Mouse (Mus musculus) CH12.LX (cell line): ENCODE data around the gene Slc22a17. TPM values are rescaled to one million over a fixed set of nuclear protein-coding genes. Genes with fewer than 3 reads are reported as not detected.
A peak's percentile ranks its signal among the peaks of the same experiment; 100 is the strongest.

Source experiments
- DNase-seq: peaks from one replicate; pipeline ENCODE4 v3.0.0-alpha.2; 2013; ENCODE audit errors: extremely low read depth
- H3K27ac ChIP-seq: 2 replicates; pipeline ENCODE4 v1.5.1; 2012; ENCODE audit warnings: low read depth, mild to moderate bottlenecking, control low read depth, moderate library complexity; ENCODE audit not compliant: insufficient read depth
- H3K27me3 ChIP-seq: replicated peaks from 2 replicates; pipeline ENCODE3; 2012; ENCODE audit warnings: inconsistent platforms
- H3K36me3 ChIP-seq, 2 experiments: replicated peaks in 1 of 2; 2 replicates each; pipeline versions ENCODE3 to v1.6.1; 2012; ENCODE audit warnings: inconsistent platforms in 1 of 2, low read length in 1 of 2, mild to moderate bottlenecking in 1 of 2, mixed read lengths in 1 of 2, moderate library complexity in 1 of 2; ENCODE audit not compliant: control insufficient read depth in 1 of 2, insufficient read depth in 1 of 2
- H3K4me1 ChIP-seq, 2 experiments: 2 replicates each; pipeline ENCODE4 v1.6.1; 2012; ENCODE audit warnings: inconsistent platforms in 1 of 2, moderate library complexity in 1 of 2; ENCODE audit not compliant: insufficient read depth in 2 of 2, control insufficient read depth in 1 of 2
- H3K4me2 ChIP-seq: 2 replicates; pipeline ENCODE4 v1.6.1; 2012; ENCODE audit warnings: low read depth, mild to moderate bottlenecking, control low read depth; ENCODE audit not compliant: poor library complexity, insufficient read depth, severe bottlenecking
- H3K4me3 ChIP-seq, 3 experiments: fragments of 150-350 bp in 1 of 3; sonication (generic) in 1 of 3; replicated peaks in 1 of 3; 2 replicates each; pipeline versions ENCODE3 to v1.5.1; 2011 to 2012; ENCODE audit warnings: low read depth in 2 of 3, low read length in 2 of 3, mild to moderate bottlenecking in 2 of 3, moderate library complexity in 2 of 3, control low read depth in 1 of 3, improper control_type of control experiment in 1 of 3, inconsistent platforms in 1 of 3, mixed read lengths in 1 of 3; ENCODE audit not compliant: poor library complexity in 1 of 3
- H3K79me2 ChIP-seq: replicated peaks from 2 replicates; pipeline ENCODE4 v1.6.1; 2012; ENCODE audit warnings: mild to moderate bottlenecking, moderate library complexity; ENCODE audit not compliant: control insufficient read depth, poor library complexity, insufficient read depth, severe bottlenecking; ENCODE audit errors: extremely low read depth
- H3K9ac ChIP-seq: 2 replicates; pipeline ENCODE4 v1.6.1; 2012; ENCODE audit warnings: low read depth, mild to moderate bottlenecking, control low read depth, moderate library complexity; ENCODE audit not compliant: insufficient read depth
- H3K9me3 ChIP-seq: replicated peaks from 2 replicates; pipeline ENCODE3; 2012; ENCODE audit warnings: low read length, inconsistent platforms, mixed read lengths
- CHD2 ChIP-seq: IDR thresholded peaks from 2 replicates; pipeline ENCODE4 v1.6.1; 2011; ENCODE audit warnings: low read length, improper control_type of control experiment
- CTCF ChIP-seq, 2 experiments: IDR thresholded peaks in 1 of 2; conservative IDR thresholded peaks in 1 of 2; 2 replicates each; pipeline ENCODE4 v1.5.1; 2011 to 2012; ENCODE audit warnings: low read depth in 2 of 2, low read length in 2 of 2, improper control_type of control experiment in 1 of 2, inconsistent platforms in 1 of 2, mild to moderate bottlenecking in 1 of 2, moderate library complexity in 1 of 2
- ELF1 ChIP-seq: IDR thresholded peaks from 2 replicates; pipeline ENCODE4 v1.6.1; 2014; ENCODE audit warnings: low read depth, mild to moderate bottlenecking, inconsistent platforms, low read length, improper control_type of control experiment
- HCFC1 ChIP-seq: IDR thresholded peaks from 2 replicates; pipeline ENCODE4 v1.6.1; 2012; ENCODE audit warnings: low read depth, mild to moderate bottlenecking, inconsistent platforms, low read length, improper control_type of control experiment
- IRF4 ChIP-seq: IDR thresholded peaks from 2 replicates; pipeline ENCODE4 v1.6.1; 2014; ENCODE audit warnings: low read depth, mild to moderate bottlenecking, inconsistent platforms, low read length, improper control_type of control experiment
- JUN ChIP-seq: IDR thresholded peaks from 2 replicates; pipeline ENCODE4 v1.6.1; 2011; ENCODE audit warnings: low read depth, mild to moderate bottlenecking, low read length, improper control_type of control experiment, moderate library complexity; ENCODE audit not compliant: insufficient read depth
- JUND ChIP-seq: conservative IDR thresholded peaks from 2 replicates; pipeline ENCODE4 v1.6.1; 2011; ENCODE audit warnings: low read depth, low read length, improper control_type of control experiment
- KAT2A ChIP-seq: IDR thresholded peaks from 2 replicates; pipeline ENCODE4 v1.6.1; 2012; ENCODE audit warnings: low read length, improper control_type of control experiment, inconsistent platforms; ENCODE audit not compliant: insufficient replicate concordance
- MXI1 ChIP-seq: IDR thresholded peaks from 2 replicates; pipeline ENCODE4 v1.6.1; 2011; ENCODE audit warnings: mild to moderate bottlenecking, low read depth, low read length, improper control_type of control experiment
- SIN3A ChIP-seq: IDR thresholded peaks from 2 replicates; pipeline ENCODE4 v1.6.1; 2012; ENCODE audit warnings: low read length, improper control_type of control experiment, inconsistent platforms
- TBP ChIP-seq: conservative IDR thresholded peaks from 2 replicates; pipeline ENCODE4 v1.6.1; 2011; ENCODE audit warnings: low read depth, low read length, improper control_type of control experiment
- TCF12 ChIP-seq: IDR thresholded peaks from 2 replicates; pipeline ENCODE4 v1.6.1; 2014; ENCODE audit warnings: low read depth, mild to moderate bottlenecking, inconsistent platforms, low read length, improper control_type of control experiment
- ZKSCAN1 ChIP-seq: IDR thresholded peaks from 2 replicates; pipeline ENCODE4 v1.6.1; 2012; ENCODE audit warnings: low read depth, inconsistent platforms, low read length, improper control_type of control experiment, borderline replicate concordance
- ZMIZ1 ChIP-seq: IDR thresholded peaks from 2 replicates; pipeline ENCODE4 v1.6.1; 2012; ENCODE audit warnings: low read depth, mild to moderate bottlenecking, inconsistent platforms, low read length, improper control_type of control experiment
- dilution Hi-C: fragments of 300-500 bp; cut with MboI; formaldehyde crosslinking; loops from 2 replicates; pipeline ENCODE4 v1.14.3; 2020; ENCODE audit warnings: low sequenced_read_pairs; ENCODE audit not compliant: extremely low pct_unique_long_range_greater_than_20kb, extremely low pct_ligation_motif_present
- in situ Hi-C: fragments of 300-500 bp; cut with MboI; formaldehyde crosslinking; loops from 3 replicates; pipeline ENCODE4 v1.14.3; 2019; ENCODE audit warnings: low sequenced_read_pairs, low pct_ligation_motif_present, low pct_unique_long_range_greater_than_20kb, mixed read lengths
- polyA plus RNA-seq: library from polyadenylated mRNA; unstranded; fragments of >175 nt; gene quantifications from 2 replicates; pipeline ENCODE4 v1.2.1, GENCODE M21; 2012; ENCODE audit warnings: low read depth; ENCODE audit not compliant: insufficient read length
- total RNA-seq, 2 experiments: library from RNA; depleted of rRNA; stranded (reverse); fragments of 300-350 nt in 1 of 2; fragments of >200 nt in 1 of 2; gene quantifications; 2 replicates each; pipeline ENCODE4 v1.2.3; 2012 to 2014

Gene Slc22a17
- total and polyA plus RNA-seq, 3 experiments, result 0.04 to 1.1 (median 0.34) TPM

DNA sequence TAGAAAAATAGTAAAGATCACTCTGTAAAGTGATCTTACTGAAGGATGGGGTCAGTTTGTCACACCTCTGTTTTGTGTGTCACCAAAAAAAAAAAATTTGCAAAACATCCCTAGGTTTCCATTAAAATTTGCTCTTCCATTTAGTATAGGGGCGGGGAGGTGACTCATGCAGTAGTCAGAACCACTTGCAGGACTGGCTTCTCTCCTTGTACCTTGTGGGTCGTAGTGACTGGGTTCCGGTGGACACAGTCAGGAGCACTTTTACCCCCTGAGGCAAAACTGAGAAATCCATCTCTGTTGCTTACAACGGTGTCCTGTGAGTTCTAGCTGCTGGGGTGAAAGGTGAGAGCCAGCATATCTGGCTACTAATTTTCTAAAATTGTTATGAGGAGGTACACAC, 9.3 kb downstream of the Slc22a17 start:
- in situ Hi-C loops, result loop anchor here (5.0 kb wide), 2 partner anchors 34 to 109 kb away; partner anchors contain the start of gene Cmtm5

DNA sequence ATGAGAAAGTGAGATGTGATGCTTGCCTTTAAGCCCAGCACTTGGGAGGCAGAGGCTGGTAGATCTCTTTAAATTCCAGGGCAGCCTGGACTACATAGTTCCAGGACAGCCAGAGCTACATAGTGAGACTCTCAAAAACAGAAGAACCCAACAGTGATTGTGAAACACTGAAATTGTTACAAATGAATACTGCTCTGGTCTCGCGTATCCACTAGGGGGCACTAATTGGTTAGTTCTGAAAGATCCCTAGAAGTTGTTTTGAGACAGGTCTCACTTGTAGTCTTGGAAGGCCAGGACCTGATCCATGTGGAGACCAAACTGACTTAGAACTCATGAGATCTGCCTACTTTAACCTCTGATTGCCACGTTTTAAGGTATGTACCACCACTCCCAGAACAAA, 12.5 kb downstream of the Slc22a17 start:
- Histone ChIP-seq H3K4me1 (peaks cover 0 to 33% of the 10 kb centered on the region in 2 experiments; a peak in 2 of 4 replicates), H3K4me2 (no peak overlapping the region), H3K27me3 (no peaks in the 10 kb centered on the region), H3K4me3 (no peak overlapping the region), H3K9me3 (no peaks in the 10 kb centered on the region), H3K27ac (no peak overlapping the region), H3K9ac (no peak overlapping the region), H3K79me2 (peaks cover 11% of the 10 kb centered on the region), H3K36me3 (peaks cover 26 to 40% of the 10 kb centered on the region in 2 experiments)
- peak; percentile 82 for DNase-seq
- in situ Hi-C loops, result loop anchor here (5.0 kb wide), 2 partner anchors 37 to 112 kb away; partner anchors contain the start of gene Cmtm5
- dilution Hi-C loops, result no loop called here
- no peak for TF ChIP-seq JUND
- peak in 1 of 2 experiments; percentile 81; a peak in 2 of 4 replicates for TF ChIP-seq CTCF (conservative IDR thresholded peaks at IDR 0.05 in 1 of 2, IDR thresholded peaks at IDR 0.05 in 1 of 2; ENCODE audit: low read depth in 2 of 2, low read length in 2 of 2)

More for the DNA sequence above, 9.3 kb downstream of the Slc22a17 start:
- Histone ChIP-seq H3K4me2 (no peak overlapping the region), H3K4me1 (peaks cover 0 to 10% of the 10 kb centered on the region in 2 experiments; a peak in 2 of 4 replicates), H3K9ac (no peak overlapping the region), H3K79me2 (no peaks in the 10 kb centered on the region), H3K27me3 (peaks cover 2% of the 10 kb centered on the region), H3K9me3 (no peaks in the 10 kb centered on the region), H3K4me3 (no peak overlapping the region), H3K36me3 (peaks cover 0 to 9% of the 10 kb centered on the region in 2 experiments), H3K27ac (no peak overlapping the region)
- dilution Hi-C loops, result no loop called here
- no peak for DNase-seq
- TF ChIP-seq ELF1, result no peak

DNA sequence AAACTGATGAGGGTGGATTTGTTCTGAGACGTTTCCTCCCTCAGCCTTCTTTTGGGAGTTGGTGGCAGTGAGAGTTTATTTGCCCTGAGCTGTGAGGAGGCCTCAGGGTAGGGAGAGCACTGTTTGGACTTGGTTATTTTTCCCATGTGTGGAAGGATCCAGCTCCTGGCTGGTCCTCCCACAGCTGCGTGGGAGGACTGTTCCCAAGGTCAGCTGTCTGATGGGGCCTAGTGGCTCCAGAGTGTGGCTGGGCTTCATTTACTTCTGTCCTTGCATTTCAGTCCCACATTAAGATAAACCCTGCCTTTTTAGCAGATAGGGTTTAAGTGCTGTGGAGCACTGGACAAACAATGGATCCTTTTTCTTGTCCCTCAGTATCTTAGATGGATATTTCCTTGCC, 15.5 kb downstream of the Slc22a17 start:
- no peak for DNase-seq
- Histone ChIP-seq H3K36me3 (peaks cover 26 to 40% of the 10 kb centered on the region in 2 experiments), H3K9ac (no peak overlapping the region), H3K4me1 (peaks cover 0 to 39% of the 10 kb centered on the region in 2 experiments; a peak in 2 of 4 replicates)
- TF ChIP-seq IRF4 (no peak), CHD2 (no peak), KAT2A (no peak), JUN (no peak), HCFC1 (no peak), SIN3A (no peak), ZKSCAN1 (no peak), ZMIZ1 (no peak), TBP (no peak), TCF12 (no peak), MXI1 (no peak)
- TF ChIP-seq, all 38 proteins: peak for 0
- in situ Hi-C loops, result no loop called here
- no peak overlapping the region for H3K4me3 ChIP-seq
- no peak overlapping the region for H3K4me2 ChIP-seq
- H3K9me3 ChIP-seq, result no peaks in the 10 kb centered on the region
- no peak overlapping the region for H3K27ac ChIP-seq
- peaks cover 25% of the 10 kb centered on the region for H3K79me2 ChIP-seq
- dilution Hi-C loops, result no loop called here
- no peaks in the 10 kb centered on the region for H3K27me3 ChIP-seq
